Comparison of ENCODE assay signal across 8 mouse cellular contexts in the genomic region with DNA sequence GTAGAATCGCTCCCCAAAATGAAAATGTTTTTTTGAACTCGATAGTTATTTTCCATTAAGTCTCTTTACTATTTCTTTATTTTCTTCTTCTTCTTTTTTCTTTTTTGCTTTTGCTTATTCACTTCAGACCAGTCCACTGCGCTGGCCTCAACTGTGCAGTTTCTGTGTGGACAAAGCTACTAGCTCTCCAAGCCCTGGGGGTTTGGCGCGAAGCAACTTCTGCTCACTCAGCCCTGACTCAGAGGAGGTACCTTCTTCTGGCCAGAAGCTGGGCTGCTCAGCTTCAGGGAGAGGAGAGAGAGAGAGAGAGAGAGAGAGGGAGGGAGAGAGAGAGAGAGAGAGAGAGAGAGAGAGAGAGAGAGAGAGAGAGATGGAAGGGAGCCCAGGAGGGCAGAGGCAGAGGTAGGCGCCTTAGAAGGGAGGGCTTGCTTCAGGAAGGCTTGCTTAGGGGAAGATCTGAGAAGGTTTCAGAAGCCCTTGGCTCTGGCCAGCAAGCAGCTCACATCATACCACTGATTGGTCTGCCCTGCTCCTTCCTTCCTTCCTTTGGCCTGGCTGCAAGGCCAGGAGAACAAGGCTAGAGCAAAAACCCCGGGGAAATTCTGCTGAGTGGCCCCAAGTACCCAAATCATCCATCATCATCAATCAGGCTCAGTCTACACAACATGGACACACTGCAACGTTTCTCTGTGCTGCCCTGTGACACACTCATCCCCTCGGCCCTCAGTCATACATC.
DNase-seq lines count a peak whose midpoint lies in the region; ATAC-seq and TF ChIP-seq lines count a peak whose summit lies in the region.

No protein-coding gene starts in this region.

- CTCF ChIA-PET in Patski (lab: Charles Lee) = no interaction called here

- TF ChIP-seq CTCF in Patski (IDR thresholded peaks at IDR 0.05) = no peak

- WGBS in limb, embryonic 14.5 days = 49% methylated on average over 9 of the region's 9 CpGs

- peaks cover 27% of the 10 kb centered on the region for H3K4me1 ChIP-seq in limb, embryonic 14.5 days (ENCODE audit: control insufficient read depth, insufficient read depth, low read length)

- peak overlapping the region; percentile 36 for H3K9ac ChIP-seq in limb, embryonic 14.5 days (ENCODE audit: low read depth, low read length, severe bottlenecking)

- peak; percentile 19 for DNase-seq in gastrocnemius, adult 18-20 months (ENCODE audit: low spot score)
- DNase-seq in gastrocnemius, adult 8-10 months (ENCODE audit: low spot score in 2 of 2) = no peak
- DNase-seq in Patski (ENCODE audit: low read depth, low spot score) = peak; percentile 6
- peak; percentile 39 for DNase-seq in gastrocnemius, postnatal 25 days
- no peak for DNase-seq in limb, embryonic 14.5 days (ENCODE audit: low spot score)
- no peak for DNase-seq in thymus, postnatal 14 days
- no peak for DNase-seq in cerebellum, adult 8-10 months
- no peak for DNase-seq in adrenal gland, postnatal 14 days

- ATAC-seq in Patski = no peak
- ATAC-seq in limb, embryonic 14.5 days (ENCODE audit: low FRiP score, low read depth) = no peak

- no peaks in the 10 kb centered on the region for H3K27me3 ChIP-seq in Patski
- no peaks in the 10 kb centered on the region for H3K27me3 ChIP-seq in limb, embryonic 14.5 days (ENCODE audit: control insufficient read depth, insufficient read depth, low read length)

- no peak overlapping the region for H3K4me3 ChIP-seq in limb, embryonic 14.5 days (replicated peaks; ENCODE audit: low read length)

- in situ Hi-C loops in Patski (cut with MboI; ENCODE audit: low pct_unique_long_range_greater_than_20kb) = no loop called here

- no peaks in the 10 kb centered on the region for H3K36me3 ChIP-seq in limb, embryonic 14.5 days (ENCODE audit: control insufficient read depth, insufficient read depth, low read length)

- peak overlapping the region; percentile 37 for H3K4me2 ChIP-seq in limb, embryonic 14.5 days (replicated peaks; ENCODE audit: low read depth, low read length, severe bottlenecking)

- no peaks in the 10 kb centered on the region for H3K9me3 ChIP-seq in limb, embryonic 14.5 days (ENCODE audit: control insufficient read depth, low read length)

- peak overlapping the region; percentile 68 for H3K27ac ChIP-seq in limb, embryonic 14.5 days (replicated peaks; ENCODE audit: low read depth, low read length)

- POLR2A ChIA-PET in Patski (lab: Charles Lee) = no interaction called here

- no peak for TF ChIP-seq POLR2A in limb, embryonic 14.5 days (IDR thresholded peaks at IDR 0.05; ENCODE audit: borderline replicate concordance, extremely low read depth, insufficient read depth, insufficient read length)

Comparison
In these comparisons a context has a peak if more than half of its experiments do, and no peak if none do; other contexts are left out.
1. DNase-seq: peak in gastrocnemius, adult 18-20 months (single experiment), Patski (single experiment) and gastrocnemius, postnatal 25 days (single experiment); none in gastrocnemius, adult 8-10 months (0 of 2), limb, embryonic 14.5 days (single experiment), thymus, postnatal 14 days (single experiment), cerebellum, adult 8-10 months (single experiment) and adrenal gland, postnatal 14 days (single experiment).